In the genomic region with DNA sequence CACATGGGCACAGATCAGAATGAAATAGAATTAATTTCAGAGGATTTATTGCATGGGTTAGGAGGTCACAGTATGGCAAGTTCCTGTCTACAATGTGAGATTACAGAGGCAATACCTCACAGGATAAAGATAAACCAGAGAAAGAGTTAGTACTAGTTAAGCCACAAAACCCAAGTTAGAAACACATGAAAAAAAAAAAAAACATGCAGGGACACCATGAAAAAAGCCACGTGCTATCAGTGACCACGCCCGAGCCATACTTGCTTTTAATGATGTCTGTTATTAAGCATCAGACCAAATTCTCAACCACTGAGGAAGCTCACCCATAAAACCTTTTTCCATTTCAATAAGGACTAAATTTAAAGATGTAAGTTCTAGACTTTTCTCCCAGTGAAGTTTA, we compare ENCODE assay signal across 23 mouse cellular contexts.
DNase-seq lines count a peak whose midpoint lies in the region; ATAC-seq and TF ChIP-seq lines count a peak whose summit lies in the region.
"Had no signal": no experiment of that assay in that cellular context is flagged by ENCODE, and none has a peak within 500 bp of the region (broad histone marks: within the 10 kb centered on the region; RNA-seq: fewer than 3 reads in every experiment).

No protein-coding gene starts in this region.

- H3K36me3 ChIP-seq in liver, embryonic 12.5 days, result peaks cover 1% of the 10 kb centered on the region; the same call in 1 of the 2 replicates
- no peaks in the 10 kb centered on the region for H3K36me3 ChIP-seq in liver, embryonic 11.5 days (ENCODE audit: control insufficient read depth, insufficient read depth, low read length)
- H3K36me3 ChIP-seq in liver, embryonic 15.5 days (replicated peaks), result no peaks in the 10 kb centered on the region
- H3K36me3 ChIP-seq in liver, postnatal 0 days (replicated peaks; ENCODE audit: insufficient read depth, low read length), result no peaks in the 10 kb centered on the region
- H3K36me3 ChIP-seq: embryonic facial prominence, embryonic 13.5 days; embryonic facial prominence, embryonic 15.5 days; forebrain, embryonic 12.5 days had no signal

- no peaks in the 10 kb centered on the region for H3K9me3 ChIP-seq in liver, embryonic 12.5 days (replicated peaks)
- H3K9me3 ChIP-seq in liver, embryonic 11.5 days (ENCODE audit: control insufficient read depth, low read length), result no peaks in the 10 kb centered on the region
- H3K9me3 ChIP-seq in liver, embryonic 15.5 days (replicated peaks), result no peaks in the 10 kb centered on the region
- no peaks in the 10 kb centered on the region for H3K9me3 ChIP-seq in liver, postnatal 0 days (ENCODE audit: low read length)
- H3K9me3 ChIP-seq: embryonic facial prominence, embryonic 13.5 days; embryonic facial prominence, embryonic 15.5 days; forebrain, embryonic 10.5 days; forebrain, embryonic 12.5 days had no signal

- H3K4me3 ChIP-seq in liver, embryonic 12.5 days, result no peak overlapping the region
- H3K4me3 ChIP-seq in liver, embryonic 11.5 days (ENCODE audit: low read depth, low read length), result no peak overlapping the region
- H3K4me3 ChIP-seq in liver, embryonic 15.5 days (replicated peaks), result no peak overlapping the region
- no peak overlapping the region for H3K4me3 ChIP-seq in liver, postnatal 0 days (ENCODE audit: low read depth, low read length)
- H3K4me3 ChIP-seq: embryonic facial prominence, embryonic 13.5 days; embryonic facial prominence, embryonic 15.5 days; erythroblast, embryonic 14.5 days; forebrain, embryonic 10.5 days; forebrain, embryonic 12.5 days had no signal

- no peak for TF ChIP-seq EP300 in liver, postnatal 0 days (IDR thresholded peaks at IDR 0.05; ENCODE audit: low read depth)

- no peak for ATAC-seq in liver, embryonic 12.5 days
- no peak for ATAC-seq in liver, embryonic 11.5 days (replicated peaks; ENCODE audit: low FRiP score)
- no peak for ATAC-seq in liver, embryonic 15.5 days (ENCODE audit: insufficient read depth)
- no peak for ATAC-seq in liver, postnatal 0 days
- ATAC-seq: activated CD4-positive, CD25-positive, alpha-beta regulatory T cell, adult 4 months; forebrain, embryonic 14.5 days; forebrain, embryonic 16.5 days; Patski had no signal

- no peak for TF ChIP-seq CTCF in liver, postnatal 0 days (IDR thresholded peaks at IDR 0.05; ENCODE audit: low read depth)

- no peak overlapping the region for H3K9ac ChIP-seq in liver, embryonic 12.5 days
- H3K9ac ChIP-seq in liver, embryonic 11.5 days (ENCODE audit: low read depth, low read length), result no peak overlapping the region
- no peak overlapping the region for H3K9ac ChIP-seq in liver, embryonic 15.5 days
- H3K9ac ChIP-seq in liver, postnatal 0 days (replicated peaks), result no peak overlapping the region
- H3K9ac ChIP-seq: embryonic facial prominence, embryonic 13.5 days; embryonic facial prominence, embryonic 15.5 days; forebrain, embryonic 12.5 days had no signal

- 27% methylated on average over 3 of the region's 3 CpGs for WGBS in liver, embryonic 12.5 days (ENCODE audit: insufficient replicate concordance)
- 56% methylated on average over 3 of the region's 3 CpGs for WGBS in liver, embryonic 11.5 days
- WGBS in liver, embryonic 15.5 days (ENCODE audit: insufficient replicate concordance), result 20% methylated on average over 3 of the region's 3 CpGs
- 59% methylated on average over 3 of the region's 3 CpGs for WGBS in liver, postnatal 0 days (ENCODE audit: insufficient replicate concordance)

- H3K27me3 ChIP-seq in liver, embryonic 12.5 days (replicated peaks), result no peaks in the 10 kb centered on the region
- no peaks in the 10 kb centered on the region for H3K27me3 ChIP-seq in liver, embryonic 11.5 days (replicated peaks; ENCODE audit: control insufficient read depth, insufficient read depth, low read length)
- H3K27me3 ChIP-seq in liver, embryonic 15.5 days, result no peaks in the 10 kb centered on the region
- H3K27me3 ChIP-seq in liver, postnatal 0 days (ENCODE audit: insufficient read depth, low read length), result no peaks in the 10 kb centered on the region
- H3K27me3 ChIP-seq: embryonic facial prominence, embryonic 13.5 days; embryonic facial prominence, embryonic 15.5 days; forebrain, embryonic 12.5 days; Patski had no signal

- H3K4me2 ChIP-seq in liver, embryonic 12.5 days, result no peak overlapping the region
- no peak overlapping the region for H3K4me2 ChIP-seq in liver, embryonic 11.5 days
- no peak overlapping the region for H3K4me2 ChIP-seq in liver, embryonic 15.5 days
- no peak overlapping the region for H3K4me2 ChIP-seq in liver, postnatal 0 days (ENCODE audit: low read depth, low read length)
- H3K4me2 ChIP-seq: embryonic facial prominence, embryonic 13.5 days; embryonic facial prominence, embryonic 15.5 days; forebrain, embryonic 12.5 days had no signal

- DNase-seq in liver, embryonic 11.5 days (ENCODE audit: low spot score), result no peak
- no peak for DNase-seq in liver, postnatal 0 days
- no peak for DNase-seq in cerebellum, adult 9-11 months
- DNase-seq: adrenal gland, adult 8-10 months; adrenal gland, postnatal 14 days; adrenal gland, postnatal 36 days; cerebellum, adult 11-12 months; cerebellum, adult 2 months; cerebellum, adult 9-10 months; cerebellum, postnatal 14 days; cerebellum, postnatal 36 days; embryo, embryonic 11 days had no signal

- peak overlapping the region; percentile 66 for H3K27ac ChIP-seq in liver, embryonic 12.5 days
- H3K27ac ChIP-seq in liver, embryonic 11.5 days (ENCODE audit: low read depth, low read length), result no peak overlapping the region; the same call in 1 of the 2 replicates
- H3K27ac ChIP-seq in liver, embryonic 15.5 days (replicated peaks), result 0 out of 2 replicates have a peak overlapping the region, but pooled peaks have one; percentile 8
- H3K27ac ChIP-seq in liver, postnatal 0 days (ENCODE audit: low read depth), result no peak overlapping the region
- H3K27ac ChIP-seq: embryonic facial prominence, embryonic 13.5 days; embryonic facial prominence, embryonic 15.5 days; forebrain, embryonic 10.5 days; forebrain, embryonic 12.5 days had no signal

- H3K4me1 ChIP-seq in liver, embryonic 12.5 days, result peaks cover 70% of the 10 kb centered on the region
- peaks cover 27% of the 10 kb centered on the region for H3K4me1 ChIP-seq in liver, embryonic 11.5 days (replicated peaks; ENCODE audit: control insufficient read depth, insufficient read depth, low read length)
- H3K4me1 ChIP-seq in liver, embryonic 15.5 days (replicated peaks), result peaks cover 33% of the 10 kb centered on the region
- no peaks in the 10 kb centered on the region for H3K4me1 ChIP-seq in liver, postnatal 0 days (ENCODE audit: insufficient read depth)
- H3K4me1 ChIP-seq: embryonic facial prominence, embryonic 13.5 days; embryonic facial prominence, embryonic 15.5 days; forebrain, embryonic 10.5 days; forebrain, embryonic 12.5 days had no signal

Comparison
In these comparisons a context has a peak if more than half of its experiments do, and no peak if none do; other contexts are left out.
1. H3K27ac ChIP-seq: peak in liver, embryonic 12.5 days (single experiment) and liver, embryonic 15.5 days (single experiment); none in liver, embryonic 11.5 days (single experiment) and liver, postnatal 0 days (single experiment).